Mouse (Mus musculus): ENCODE results near the gene Oosp1.

DNA sequence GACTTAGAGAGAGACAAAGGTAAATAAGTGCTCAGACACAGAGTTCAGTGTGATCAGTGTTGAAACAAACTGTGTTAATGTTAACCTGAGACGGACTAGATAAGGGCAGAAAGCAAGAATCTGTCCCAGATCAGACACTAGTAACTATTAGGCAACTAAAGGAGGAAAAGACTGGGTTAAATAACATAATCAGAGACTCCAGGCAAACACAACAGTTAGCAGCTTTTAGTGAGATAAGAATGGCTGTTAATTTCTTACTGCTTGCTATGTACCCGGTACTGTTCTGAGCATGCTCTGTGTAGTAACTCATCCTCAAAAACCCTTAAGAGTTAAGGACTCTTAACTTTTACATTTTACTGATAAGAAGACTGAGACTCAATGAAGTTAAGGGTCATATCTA lies 35.0 kb upstream of the Oosp1 start:
- TF ChIP-seq CTCF (IDR thresholded peaks at IDR 0.05; ENCODE audit: borderline replicate concordance, control insufficient read depth, extremely low read depth, insufficient read depth, low read length, poor library complexity): no peak
- no peak for TF ChIP-seq POLR2A (IDR thresholded peaks at IDR 0.05; ENCODE audit: control insufficient read depth, extremely low read depth, insufficient read depth, low read length, poor library complexity)

Data from thymus, adult 2 months (tissue).